8 mouse cellular contexts compared by ENCODE assay signal in genomic region chr17:64558994-64559540, GRCm38 (mm10). TPM values are rescaled to one million over a fixed set of nuclear protein-coding genes. Genes with fewer than 3 reads are reported as not detected.
DNase-seq lines count a peak whose midpoint lies in the region; ATAC-seq and TF ChIP-seq lines count a peak whose summit lies in the region.

No protein-coding gene starts in this region.

- H3K4me3 ChIP-seq in forebrain, embryonic 12.5 days (replicated peaks) = no peak overlapping the region
- H3K4me3 ChIP-seq in forebrain, postnatal 0 days (ENCODE audit: low read depth, low read length) = no peak overlapping the region
- H3K4me3 ChIP-seq in midbrain, embryonic 12.5 days = no peak overlapping the region
- no peak overlapping the region for H3K4me3 ChIP-seq in midbrain, embryonic 15.5 days
- no peak overlapping the region for H3K4me3 ChIP-seq in limb, embryonic 11.5 days (ENCODE audit: low read depth, low read length)
- H3K4me3 ChIP-seq in stomach, embryonic 16.5 days (replicated peaks; ENCODE audit: low read length) = peak overlapping the region; percentile 8; the same call in 1 of the 2 replicates

- DNase-seq in forebrain, postnatal 0 days = no peak
- DNase-seq in limb, embryonic 11.5 days (ENCODE audit: low spot score) = peak; percentile 71
- no peak for DNase-seq in thymus, postnatal 14 days
- DNase-seq in spleen, postnatal 10 days (ENCODE audit: low spot score in 2 of 2) = no peak

- 12% methylated on average over 4 of the region's 4 CpGs for WGBS in forebrain, embryonic 12.5 days
- 18% methylated on average over 4 of the region's 4 CpGs for WGBS in forebrain, postnatal 0 days
- 1% methylated on average over 4 of the region's 4 CpGs for WGBS in midbrain, embryonic 12.5 days
- WGBS in midbrain, embryonic 15.5 days = 2% methylated on average over 4 of the region's 4 CpGs
- 4% methylated on average over 4 of the region's 4 CpGs for WGBS in limb, embryonic 11.5 days
- 2% methylated on average over 4 of the region's 4 CpGs for WGBS in stomach, embryonic 16.5 days

- ATAC-seq in forebrain, embryonic 12.5 days (ENCODE audit: low FRiP score) = no peak; the same call in 1 of the 2 replicates
- ATAC-seq in forebrain, postnatal 0 days = no peak
- peak; percentile 59; the same call in 1 of the 2 replicates for ATAC-seq in midbrain, embryonic 12.5 days (ENCODE audit: low FRiP score, low read depth)
- ATAC-seq in midbrain, embryonic 15.5 days (replicated peaks) = no peak; the same call in 1 of the 2 replicates
- ATAC-seq in limb, embryonic 11.5 days (ENCODE audit: insufficient number of reproducible peaks, low FRiP score, low TSS enrichment, low read depth) = peak; percentile 57; the same call in 1 of the 2 replicates
- ATAC-seq in stomach, embryonic 16.5 days (ENCODE audit: insufficient read depth, low FRiP score) = peak; percentile 62; the same call in 1 of the 2 replicates

- H3K4me1 ChIP-seq in forebrain, embryonic 12.5 days = peaks cover 4% of the 10 kb centered on the region
- no peaks in the 10 kb centered on the region for H3K4me1 ChIP-seq in forebrain, postnatal 0 days (ENCODE audit: insufficient read depth)
- peaks cover 4% of the 10 kb centered on the region; the same call in 1 of the 2 replicates for H3K4me1 ChIP-seq in midbrain, embryonic 12.5 days
- peaks cover 5% of the 10 kb centered on the region for H3K4me1 ChIP-seq in midbrain, embryonic 15.5 days
- H3K4me1 ChIP-seq in limb, embryonic 11.5 days (ENCODE audit: control insufficient read depth, insufficient read depth, low read length) = no peaks in the 10 kb centered on the region
- H3K4me1 ChIP-seq in stomach, embryonic 16.5 days (ENCODE audit: control insufficient read depth, insufficient read depth, low read length) = peaks cover 4% of the 10 kb centered on the region; the same call in 1 of the 2 replicates

- H3K9me3 ChIP-seq in forebrain, embryonic 12.5 days = no peaks in the 10 kb centered on the region
- H3K9me3 ChIP-seq in forebrain, postnatal 0 days (ENCODE audit: low read length) = no peaks in the 10 kb centered on the region
- H3K9me3 ChIP-seq in midbrain, embryonic 12.5 days = no peaks in the 10 kb centered on the region
- no peaks in the 10 kb centered on the region for H3K9me3 ChIP-seq in midbrain, embryonic 15.5 days
- no peaks in the 10 kb centered on the region for H3K9me3 ChIP-seq in limb, embryonic 11.5 days (ENCODE audit: control insufficient read depth, low read length)
- H3K9me3 ChIP-seq in stomach, embryonic 16.5 days (replicated peaks; ENCODE audit: control insufficient read depth, low read length) = no peaks in the 10 kb centered on the region

- H3K27ac ChIP-seq in forebrain, embryonic 12.5 days = 0 out of 2 replicates have a peak overlapping the region, but pooled peaks have one; percentile 46
- H3K27ac ChIP-seq in forebrain, postnatal 0 days (ENCODE audit: low read depth, low read length) = no peak overlapping the region
- no peak overlapping the region for H3K27ac ChIP-seq in midbrain, embryonic 12.5 days (replicated peaks)
- H3K27ac ChIP-seq in midbrain, embryonic 15.5 days = no peak overlapping the region
- H3K27ac ChIP-seq in limb, embryonic 11.5 days (replicated peaks; ENCODE audit: low read depth, low read length) = no peak overlapping the region
- peak overlapping the region; percentile 46; the same call in 1 of the 2 replicates for H3K27ac ChIP-seq in stomach, embryonic 16.5 days (ENCODE audit: low read length)

- no peak overlapping the region for H3K9ac ChIP-seq in forebrain, embryonic 12.5 days
- H3K9ac ChIP-seq in forebrain, postnatal 0 days = no peak overlapping the region
- H3K9ac ChIP-seq in midbrain, embryonic 12.5 days (replicated peaks) = no peak overlapping the region
- no peak overlapping the region for H3K9ac ChIP-seq in midbrain, embryonic 15.5 days
- no peak overlapping the region for H3K9ac ChIP-seq in limb, embryonic 11.5 days (ENCODE audit: low read length)
- no peak overlapping the region for H3K9ac ChIP-seq in stomach, embryonic 16.5 days (ENCODE audit: low read length)

- H3K27me3 ChIP-seq in forebrain, embryonic 12.5 days = no peaks in the 10 kb centered on the region
- no peaks in the 10 kb centered on the region for H3K27me3 ChIP-seq in forebrain, postnatal 0 days (ENCODE audit: insufficient read depth, low read length)
- H3K27me3 ChIP-seq in midbrain, embryonic 12.5 days = no peaks in the 10 kb centered on the region
- no peaks in the 10 kb centered on the region for H3K27me3 ChIP-seq in midbrain, embryonic 15.5 days (replicated peaks)
- H3K27me3 ChIP-seq in limb, embryonic 11.5 days (ENCODE audit: control insufficient read depth, insufficient read depth, low read length) = no peaks in the 10 kb centered on the region
- no peaks in the 10 kb centered on the region for H3K27me3 ChIP-seq in stomach, embryonic 16.5 days (ENCODE audit: control insufficient read depth, insufficient read depth, low read length)

- TF ChIP-seq CTCF in forebrain, postnatal 0 days (IDR thresholded peaks at IDR 0.05; ENCODE audit: low read depth) = no peak

- H3K36me3 ChIP-seq in forebrain, embryonic 12.5 days (replicated peaks) = no peaks in the 10 kb centered on the region
- H3K36me3 ChIP-seq in forebrain, postnatal 0 days (ENCODE audit: insufficient read depth) = no peaks in the 10 kb centered on the region
- H3K36me3 ChIP-seq in midbrain, embryonic 12.5 days = no peaks in the 10 kb centered on the region
- H3K36me3 ChIP-seq in midbrain, embryonic 15.5 days (replicated peaks) = no peaks in the 10 kb centered on the region
- H3K36me3 ChIP-seq in limb, embryonic 11.5 days (ENCODE audit: control insufficient read depth, insufficient read depth, low read length) = no peaks in the 10 kb centered on the region
- no peaks in the 10 kb centered on the region for H3K36me3 ChIP-seq in stomach, embryonic 16.5 days (ENCODE audit: control insufficient read depth, insufficient read depth, low read length)

- H3K4me2 ChIP-seq in forebrain, embryonic 12.5 days = 0 out of 2 replicates have a peak overlapping the region, but pooled peaks have one; percentile 1
- H3K4me2 ChIP-seq in forebrain, postnatal 0 days (ENCODE audit: low read depth) = no peak overlapping the region
- peak overlapping the region; percentile 22; the same call in 1 of the 2 replicates for H3K4me2 ChIP-seq in midbrain, embryonic 12.5 days (replicated peaks)
- no peak overlapping the region for H3K4me2 ChIP-seq in midbrain, embryonic 15.5 days
- H3K4me2 ChIP-seq in limb, embryonic 11.5 days (ENCODE audit: low read depth, severe bottlenecking) = no peak overlapping the region
- H3K4me2 ChIP-seq in stomach, embryonic 16.5 days (ENCODE audit: low read depth, low read length) = peak overlapping the region; percentile 36

RNA-seq across cellular contexts. Expression of gene Man2a1, which starts 41.5 kb away (rescaled TPM):
- 4.1 and 4.7 TPM in 2 replicates for polyA plus RNA-seq in forebrain, embryonic 12.5 days (2016; fragmentation: Nextera tagmentation; extraction: Ambion mirVana)
- 11.0 and 19.9 TPM in 2 replicates for total RNA-seq in forebrain, postnatal 0 days (2014; rRNA removed)
- 1.4 and 2.2 TPM in 2 replicates for polyA plus RNA-seq in forebrain, postnatal 0 days (2015; fragmentation: Nextera tagmentation; extraction: Ambion mirVana)
- 6.8 and 8.0 TPM in 2 replicates for polyA plus RNA-seq in midbrain, embryonic 12.5 days (2016; fragmentation: Nextera tagmentation; extraction: Ambion mirVana)
- polyA plus RNA-seq in midbrain, embryonic 15.5 days (2015; fragmentation: Nextera tagmentation; extraction: Ambion mirVana) = 6.0 and 6.1 TPM in 2 replicates
- polyA plus RNA-seq in limb, embryonic 11.5 days (2014; fragmentation: Nextera tagmentation; extraction: Ambion mirVana) = 4.8 and 5.5 TPM in 2 replicates
- polyA plus RNA-seq in stomach, embryonic 16.5 days (2015; fragmentation: Nextera tagmentation; extraction: Ambion mirVana) = 11.9 and 13.7 TPM in 2 replicates

Comparison
In these comparisons a context has a peak if more than half of its experiments do, and no peak if none do; other contexts are left out.
1. ATAC-seq: peak in midbrain, embryonic 12.5 days (single experiment), limb, embryonic 11.5 days (single experiment) and stomach, embryonic 16.5 days (single experiment); none in forebrain, embryonic 12.5 days (single experiment), forebrain, postnatal 0 days (single experiment) and midbrain, embryonic 15.5 days (single experiment).
2. H3K27ac ChIP-seq: peak in forebrain, embryonic 12.5 days (single experiment) and stomach, embryonic 16.5 days (single experiment); none in forebrain, postnatal 0 days (single experiment), midbrain, embryonic 12.5 days (single experiment), midbrain, embryonic 15.5 days (single experiment) and limb, embryonic 11.5 days (single experiment).
3. H3K4me2 ChIP-seq: peak in forebrain, embryonic 12.5 days (single experiment), midbrain, embryonic 12.5 days (single experiment) and stomach, embryonic 16.5 days (single experiment); none in forebrain, postnatal 0 days (single experiment), midbrain, embryonic 15.5 days (single experiment) and limb, embryonic 11.5 days (single experiment).